Mouse (Mus musculus) MEL (cell line): ENCODE measurements around the gene Isg20l2. TPM values are rescaled to one million over a fixed set of nuclear protein-coding genes. Genes with fewer than 3 reads are reported as not detected.
A peak's percentile ranks its signal among the peaks of the same experiment; 100 is the strongest.

Experiments
- DNase-seq: peaks from one replicate; pipeline ENCODE4 v3.0.0; 2011; ENCODE audit warnings: low read depth, low spot score
- H3K27ac ChIP-seq: 2 replicates; pipeline ENCODE4 v1.5.1; 2012; ENCODE audit warnings: low read depth, mild to moderate bottlenecking, control low read depth, low read length, moderate library complexity; ENCODE audit not compliant: control insufficient read depth
- H3K27me3 ChIP-seq, 2 experiments: fragments of 150-350 bp in 1 of 2; sonication (generic) in 1 of 2; 2 replicates each; pipeline ENCODE4 v1.6.1; 2012; ENCODE audit warnings: low read length in 2 of 2, mild to moderate bottlenecking in 2 of 2, improper control_type of control experiment in 1 of 2, moderate library complexity in 1 of 2; ENCODE audit not compliant: insufficient read depth in 2 of 2, control insufficient read depth in 1 of 2
- H3K36me3 ChIP-seq, 2 experiments: 2 replicates each; pipeline ENCODE4 v1.6.1; 2012 to 2014; ENCODE audit warnings: low read length in 2 of 2, improper control_type of control experiment in 1 of 2, inconsistent platforms in 1 of 2, mild to moderate bottlenecking in 1 of 2; ENCODE audit not compliant: insufficient read depth in 2 of 2, control insufficient read depth in 1 of 2
- H3K4me1 ChIP-seq, 2 experiments: fragments of 150-350 bp in 1 of 2; sonication (generic) in 1 of 2; 2 replicates each; pipeline ENCODE4 v1.6.1; 2012; ENCODE audit warnings: low read length in 2 of 2, improper control_type of control experiment in 1 of 2, mild to moderate bottlenecking in 1 of 2; ENCODE audit not compliant: insufficient read depth in 2 of 2, control insufficient read depth in 1 of 2
- H3K4me3 ChIP-seq, 2 experiments: fragments of 150-350 bp in 1 of 2; sonication (generic) in 1 of 2; 2 replicates each; pipeline ENCODE4 v1.5.1; 2012; ENCODE audit warnings: low read depth in 2 of 2, low read length in 2 of 2, mild to moderate bottlenecking in 2 of 2, moderate library complexity in 2 of 2, control low read depth in 1 of 2, improper control_type of control experiment in 1 of 2; ENCODE audit not compliant: control insufficient read depth in 1 of 2, insufficient read depth in 1 of 2
- H3K79me2 ChIP-seq: 2 replicates; pipeline ENCODE4 v1.6.1; 2012; ENCODE audit warnings: mild to moderate bottlenecking, low read length, moderate library complexity; ENCODE audit not compliant: control insufficient read depth, poor library complexity, insufficient read depth
- H3K9ac ChIP-seq: 2 replicates; pipeline ENCODE4 v1.6.1; 2012; ENCODE audit warnings: low read depth, mild to moderate bottlenecking, control low read depth, low read length, moderate library complexity; ENCODE audit not compliant: control insufficient read depth, poor library complexity, severe bottlenecking
- H3K9me3 ChIP-seq: fragments of 150-350 bp; sonication (generic); replicated peaks from 2 replicates; pipeline ENCODE4 v1.6.1; 2012; ENCODE audit warnings: mild to moderate bottlenecking, low read length, improper control_type of control experiment, moderate library complexity; ENCODE audit not compliant: insufficient read depth
- BHLHE40 ChIP-seq: IDR thresholded peaks from 2 replicates; pipeline ENCODE4 v1.6.1; 2012; ENCODE audit warnings: low read depth, mild to moderate bottlenecking, inconsistent platforms, low read length, improper control_type of control experiment, borderline replicate concordance
- CHD1 ChIP-seq: IDR thresholded peaks from 2 replicates; pipeline ENCODE4 v1.6.1; 2012; ENCODE audit warnings: low read depth, mild to moderate bottlenecking, inconsistent platforms, low read length, improper control_type of control experiment
- CHD2 ChIP-seq: IDR thresholded peaks from 2 replicates; pipeline ENCODE4 v1.6.1; 2011; ENCODE audit warnings: low read length, improper control_type of control experiment
- CTCF ChIP-seq, 3 experiments: IDR thresholded peaks in 2 of 3; conservative IDR thresholded peaks in 1 of 3; 2 replicates each; pipeline ENCODE4 v1.5.1; 2011 to 2012; ENCODE audit warnings: low read length in 3 of 3, low read depth in 2 of 3, mild to moderate bottlenecking in 2 of 3, improper control_type of control experiment in 1 of 3, inconsistent platforms in 1 of 3, mixed read lengths in 1 of 3, moderate library complexity in 1 of 3; ENCODE audit not compliant: control insufficient read depth in 1 of 3, insufficient read depth in 1 of 3, poor library complexity in 1 of 3, severe bottlenecking in 1 of 3
- E2F4 ChIP-seq: IDR thresholded peaks from 2 replicates; pipeline ENCODE4 v1.6.1; 2011; ENCODE audit warnings: low read depth, low read length, improper control_type of control experiment, borderline replicate concordance
- ELF1 ChIP-seq: IDR thresholded peaks from 2 replicates; pipeline ENCODE4 v1.6.1; 2014; ENCODE audit warnings: low read depth, mild to moderate bottlenecking, inconsistent platforms, low read length, improper control_type of control experiment, moderate library complexity
- EP300 ChIP-seq, 2 experiments: IDR thresholded peaks; 2 replicates each; pipeline ENCODE4 v1.6.1; 2011; ENCODE audit warnings: improper control_type of control experiment in 2 of 2, low read length in 2 of 2, low read depth in 1 of 2, mild to moderate bottlenecking in 1 of 2
- ETS1 ChIP-seq: IDR thresholded peaks from 2 replicates; pipeline ENCODE4 v1.6.1; 2012; ENCODE audit warnings: low read depth, mild to moderate bottlenecking, inconsistent platforms, low read length, improper control_type of control experiment, moderate library complexity
- HCFC1 ChIP-seq: IDR thresholded peaks from 2 replicates; pipeline ENCODE4 v1.6.1; 2012; ENCODE audit warnings: low read depth, mild to moderate bottlenecking, inconsistent platforms, low read length, improper control_type of control experiment, moderate library complexity
- KAT2A ChIP-seq: conservative IDR thresholded peaks from 2 replicates; pipeline ENCODE4 v1.6.1; 2012; ENCODE audit warnings: low read depth, low read length, improper control_type of control experiment, inconsistent platforms
- MAFK ChIP-seq: IDR thresholded peaks from 2 replicates; pipeline ENCODE4 v1.6.1; 2011; ENCODE audit warnings: low read depth, mild to moderate bottlenecking, low read length, improper control_type of control experiment, borderline replicate concordance
- MAX ChIP-seq: IDR thresholded peaks from 2 replicates; pipeline ENCODE4 v1.6.1; 2011; ENCODE audit warnings: low read length, improper control_type of control experiment
- MAZ ChIP-seq: IDR thresholded peaks from 2 replicates; pipeline ENCODE4 v1.6.1; 2012; ENCODE audit warnings: low read depth, mild to moderate bottlenecking, inconsistent platforms, low read length, improper control_type of control experiment
- MEF2A ChIP-seq: IDR thresholded peaks from 2 replicates; pipeline ENCODE4 v1.6.1; 2014; ENCODE audit warnings: low read depth, mild to moderate bottlenecking, inconsistent platforms, low read length, improper control_type of control experiment; ENCODE audit not compliant: poor library complexity, insufficient replicate concordance, severe bottlenecking; ENCODE audit errors: extremely low read depth
- MXI1 ChIP-seq: IDR thresholded peaks from 2 replicates; pipeline ENCODE4 v1.6.1; 2011; ENCODE audit warnings: mild to moderate bottlenecking, low read depth, low read length, improper control_type of control experiment
- MYB ChIP-seq: IDR thresholded peaks from 2 replicates; pipeline ENCODE4 v1.6.1; 2011; ENCODE audit warnings: mild to moderate bottlenecking, low read depth, low read length, improper control_type of control experiment
- MYC ChIP-seq: IDR thresholded peaks from 2 replicates; pipeline ENCODE4 v1.6.1; 2011; ENCODE audit warnings: low read depth, mild to moderate bottlenecking, low read length, improper control_type of control experiment, moderate library complexity
- NELFE ChIP-seq: IDR thresholded peaks from 2 replicates; pipeline ENCODE4 v1.6.1; 2011; ENCODE audit warnings: low read depth, low read length, improper control_type of control experiment
- NRF1 ChIP-seq: IDR thresholded peaks from 2 replicates; pipeline ENCODE4 v1.6.1; 2014; ENCODE audit warnings: low read depth, mild to moderate bottlenecking, inconsistent platforms, low read length, improper control_type of control experiment, moderate library complexity; ENCODE audit not compliant: poor library complexity, insufficient read depth, severe bottlenecking
- POLR2AphosphoS5 ChIP-seq: IDR thresholded peaks from 2 replicates; pipeline ENCODE4 v1.6.1; 2012; ENCODE audit warnings: low read depth, borderline replicate concordance, mild to moderate bottlenecking, inconsistent platforms, low read length, moderate library complexity, mixed read lengths
- RAD21 ChIP-seq: IDR thresholded peaks from 2 replicates; pipeline ENCODE4 v1.6.1; 2011; ENCODE audit warnings: mild to moderate bottlenecking, low read depth, low read length, improper control_type of control experiment
- RCOR1 ChIP-seq: IDR thresholded peaks from 2 replicates; pipeline ENCODE4 v1.6.1; 2012; ENCODE audit warnings: low read depth, mild to moderate bottlenecking, inconsistent platforms, low read length, improper control_type of control experiment
- SIN3A ChIP-seq: IDR thresholded peaks from 2 replicates; pipeline ENCODE4 v1.6.1; 2012; ENCODE audit warnings: low read length, improper control_type of control experiment, inconsistent platforms
- SMC3 ChIP-seq: IDR thresholded peaks from 2 replicates; pipeline ENCODE4 v1.6.1; 2011; ENCODE audit warnings: low read depth, low read length, improper control_type of control experiment
- TAL1 ChIP-seq: IDR thresholded peaks from 2 replicates; pipeline ENCODE4 v1.6.1; 2012; ENCODE audit warnings: mild to moderate bottlenecking, inconsistent platforms, low read length, moderate library complexity, mixed read lengths
- TBP ChIP-seq: IDR thresholded peaks from 2 replicates; pipeline ENCODE4 v1.8.0; 2011; ENCODE audit warnings: low read depth, low read length, improper control_type of control experiment
- TCF12 ChIP-seq: IDR thresholded peaks from 2 replicates; pipeline ENCODE4 v1.6.1; 2014; ENCODE audit warnings: low read depth, mild to moderate bottlenecking, inconsistent platforms, low read length, improper control_type of control experiment, moderate library complexity
- USF2 ChIP-seq, 2 experiments: IDR thresholded peaks; 2 replicates each; pipeline ENCODE4 v1.6.1; 2011 to 2012; ENCODE audit warnings: improper control_type of control experiment in 2 of 2, low read length in 2 of 2, borderline replicate concordance in 1 of 2, inconsistent platforms in 1 of 2, low read depth in 1 of 2, mild to moderate bottlenecking in 1 of 2; ENCODE audit not compliant: insufficient read depth in 1 of 2
- ZC3H11A ChIP-seq: IDR thresholded peaks from 2 replicates; pipeline ENCODE4 v1.6.1; 2012; ENCODE audit warnings: low read depth, mild to moderate bottlenecking, inconsistent platforms, low read length, improper control_type of control experiment
- ZKSCAN1 ChIP-seq: IDR thresholded peaks from 2 replicates; pipeline ENCODE4 v1.6.1; 2012; ENCODE audit warnings: low read depth, mild to moderate bottlenecking, inconsistent platforms, low read length, improper control_type of control experiment, moderate library complexity
- ZNF384 ChIP-seq: IDR thresholded peaks from 2 replicates; pipeline ENCODE4 v1.6.1; 2012; ENCODE audit warnings: low read depth, mild to moderate bottlenecking, inconsistent platforms, low read length, improper control_type of control experiment
- polyA plus RNA-seq, 2 experiments: library from polyadenylated mRNA; stranded (reverse) in 1 of 2; unstranded in 1 of 2; fragments of >175 nt in 1 of 2; fragments of >200 nt in 1 of 2; gene quantifications; 2 replicates each; pipeline versions ENCODE4 v1.2.1 to v1.2.4; 2012; ENCODE audit warnings: low replicate concordance in 2 of 2, low read depth in 1 of 2; ENCODE audit not compliant: insufficient read length in 2 of 2, insufficient read depth in 1 of 2, missing spikeins in 1 of 2
- total RNA-seq: library from RNA; depleted of rRNA; stranded (reverse); fragments of 300-350 nt; gene quantifications from 2 replicates; pipeline ENCODE4 v1.2.3, GENCODE M21; 2012

The Isg20l2 gene
- total and polyA plus RNA-seq, 3 experiments: 45.0 to 71.8 TPM; not detected in 1

GRCm38 (mm10) chr3:87935201-87935600, 5.1 kb downstream of the Isg20l2 start:
- H3K9ac ChIP-seq: no peak overlapping the region
- peaks cover 0 to 16% of the 10 kb centered on the region in 2 experiments; a peak in 3 of 4 replicates for H3K4me1 ChIP-seq
- H3K9me3 ChIP-seq: no peaks in the 10 kb centered on the region
- H3K4me3 ChIP-seq: no peak overlapping the region
- H3K36me3 ChIP-seq: peaks cover 29 to 38% of the 10 kb centered on the region in 2 experiments
- H3K27me3 ChIP-seq: no peaks in the 10 kb centered on the region
- H3K79me2 ChIP-seq: peaks cover 55% of the 10 kb centered on the region
- H3K27ac ChIP-seq: no peak overlapping the region
- TF ChIP-seq MXI1 (no peak), EP300 (IDR thresholded peaks at IDR 0.05; ENCODE audit: low read depth in 1 of 2, low read length in 2 of 2) (no peak), RAD21 (no peak), ZKSCAN1 (no peak), HCFC1 (no peak), USF2 (IDR thresholded peaks at IDR 0.05; ENCODE audit: borderline replicate concordance in 1 of 2, insufficient read depth in 1 of 2, low read depth in 1 of 2, low read length in 2 of 2) (no peak), NELFE (no peak), MAZ (no peak), NRF1 (no peak), POLR2AphosphoS5 (no peak), TCF12 (no peak), TBP (no peak), SIN3A (no peak)
- no peak for DNase-seq

GRCm38 (mm10) chr3:87935776-87936175, 5.7 kb downstream of the Isg20l2 start:
- Histone ChIP-seq H3K9ac (no peak overlapping the region), H3K27me3 (no peaks in the 10 kb centered on the region), H3K9me3 (no peaks in the 10 kb centered on the region), H3K36me3 (peaks cover 29 to 41% of the 10 kb centered on the region in 2 experiments), H3K4me1 (peaks cover 0 to 16% of the 10 kb centered on the region in 2 experiments; a peak in 3 of 4 replicates), H3K4me3 (no peak overlapping the region), H3K79me2 (peaks cover 50% of the 10 kb centered on the region), H3K27ac (no peak overlapping the region)
- DNase-seq: peak; percentile 76
- TF ChIP-seq ZNF384: no peak
- no peak for TF ChIP-seq KAT2A
- no peak for TF ChIP-seq HCFC1
- TF ChIP-seq RAD21: peak; percentile 53
- TF ChIP-seq MXI1: no peak
- TF ChIP-seq RCOR1: no peak
- TF ChIP-seq TAL1: no peak
- no peak for TF ChIP-seq ETS1
- no peak for TF ChIP-seq USF2 (IDR thresholded peaks at IDR 0.05; ENCODE audit: borderline replicate concordance in 1 of 2, insufficient read depth in 1 of 2, low read depth in 1 of 2, low read length in 2 of 2)
- no peak for TF ChIP-seq POLR2AphosphoS5
- TF ChIP-seq CTCF (IDR thresholded peaks at IDR 0.05 in 2 of 3, conservative IDR thresholded peaks at IDR 0.05 in 1 of 3; ENCODE audit: control insufficient read depth in 1 of 3, insufficient read depth in 1 of 3, low read depth in 2 of 3, low read length in 3 of 3, poor library complexity in 1 of 3, severe bottlenecking in 1 of 3): peak; percentile 89 to 94 (median 91)
- TF ChIP-seq MAFK: no peak
- TF ChIP-seq ELF1: no peak
- TF ChIP-seq SMC3: peak; percentile 71
- TF ChIP-seq MYC: no peak
- TF ChIP-seq NELFE: no peak
- TF ChIP-seq MEF2A: no peak
- no peak for TF ChIP-seq MAX
- no peak for TF ChIP-seq CHD1
- no peak for TF ChIP-seq E2F4
- TF ChIP-seq ZC3H11A: peak; percentile 46
- TF ChIP-seq CHD2: no peak
- TF ChIP-seq ZKSCAN1: no peak
- TF ChIP-seq BHLHE40: no peak
- no peak for TF ChIP-seq MYB
